Mouse (Mus musculus): ENCODE data around the gene Exoc6b.

Exoc6b gene

DNA sequence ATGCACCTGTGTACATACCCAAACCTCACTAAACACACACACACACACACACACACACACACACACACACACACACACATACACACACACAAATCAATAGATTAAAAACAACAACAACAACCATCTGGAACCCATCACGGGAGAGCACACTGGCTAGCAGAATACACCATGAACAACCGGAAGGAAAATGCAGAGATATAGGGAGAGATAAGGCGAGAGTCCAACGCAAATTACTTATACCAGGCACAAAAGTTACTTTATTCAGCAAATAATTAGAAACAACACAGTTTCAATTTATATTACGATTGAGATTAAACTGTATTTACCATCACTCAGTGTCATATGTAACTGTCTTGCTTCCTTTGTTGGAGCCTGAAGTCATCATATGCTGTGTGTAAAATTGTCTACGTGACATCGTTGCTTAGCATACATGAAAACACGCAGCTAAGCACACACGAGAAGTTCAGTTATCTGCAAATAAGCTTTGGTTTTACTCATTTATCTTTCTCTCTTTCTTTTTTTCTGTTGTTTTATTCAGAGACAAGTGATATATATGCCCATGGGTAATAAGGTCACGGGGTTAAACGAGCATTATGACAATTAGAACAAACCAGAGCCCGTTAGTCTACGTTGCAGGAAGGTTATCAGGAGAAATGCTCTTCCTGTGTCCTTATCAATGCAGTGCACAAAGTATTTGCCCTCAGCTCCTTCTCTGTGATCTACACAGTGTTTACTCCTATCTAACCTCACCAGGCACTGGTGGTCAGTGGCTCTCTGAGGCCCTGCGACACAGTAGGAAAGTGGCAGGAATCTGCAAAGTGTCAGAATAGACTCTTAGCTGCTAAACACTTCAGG lies 186.4 kb downstream of the Exoc6b start:
- DNase-seq (ENCODE audit: low read depth) = no peak

DNA sequence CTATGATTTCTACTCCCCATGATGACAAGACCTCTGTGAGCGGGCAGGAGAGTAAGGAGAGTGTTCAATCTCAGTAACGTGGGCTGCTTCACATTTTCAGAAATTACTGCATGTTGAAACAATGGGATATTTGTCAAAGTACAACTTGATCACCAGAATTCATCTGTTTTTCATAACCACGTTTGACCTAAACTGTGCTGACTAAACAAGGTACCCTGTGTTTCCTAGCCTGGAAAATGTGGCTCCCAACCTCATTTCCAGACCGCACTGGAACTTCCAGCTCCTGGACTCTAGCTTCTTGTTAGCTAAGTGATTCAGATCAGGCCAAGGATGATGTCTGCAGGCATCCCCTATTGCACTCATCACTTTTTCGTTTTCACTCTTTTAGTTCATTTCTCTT lies 193.4 kb downstream of the Exoc6b start:
- no peak for DNase-seq (ENCODE audit: low read depth)

DNA sequence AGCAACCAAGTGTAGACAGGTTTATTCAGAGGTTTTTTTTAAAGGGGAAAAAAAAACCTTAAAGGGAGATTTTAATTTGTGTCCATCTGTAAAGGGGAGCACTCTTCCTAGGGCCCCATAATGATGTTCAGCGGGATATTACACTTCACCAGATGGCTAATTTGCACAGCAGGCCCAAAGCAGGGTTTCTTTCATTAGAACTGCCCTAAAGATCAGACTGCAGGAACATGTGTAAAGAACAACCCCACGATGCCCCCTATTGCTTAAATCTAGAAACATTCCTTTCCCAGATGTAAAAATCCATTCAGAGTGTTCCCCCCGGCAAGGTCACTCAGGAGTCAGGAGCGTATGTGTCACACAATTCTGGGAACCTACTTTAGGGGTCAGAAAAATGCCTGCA lies 202.2 kb downstream of the Exoc6b start:
- no peak for DNase-seq (ENCODE audit: low read depth)

DNA sequence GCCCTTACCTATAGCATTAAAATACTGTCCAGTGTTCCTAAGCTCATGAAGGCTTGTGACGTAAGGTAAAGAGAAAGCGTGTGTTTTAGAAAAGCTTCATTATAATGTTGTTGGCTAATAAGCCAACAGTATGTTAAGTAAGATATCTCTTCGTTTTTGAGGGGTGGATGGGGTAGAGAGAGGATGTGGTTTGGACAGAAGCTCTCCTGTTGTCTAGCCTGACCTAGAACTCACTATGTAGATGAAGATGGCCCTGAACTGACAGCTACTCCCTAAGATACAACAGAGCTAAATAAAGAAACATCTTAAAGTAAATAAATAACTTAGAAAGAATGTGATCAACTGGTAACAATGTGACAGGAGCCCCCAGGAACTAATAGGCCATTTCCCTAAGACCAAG lies 204.7 kb downstream of the Exoc6b start:
- DNase-seq (ENCODE audit: low read depth) = no peak

DNA sequence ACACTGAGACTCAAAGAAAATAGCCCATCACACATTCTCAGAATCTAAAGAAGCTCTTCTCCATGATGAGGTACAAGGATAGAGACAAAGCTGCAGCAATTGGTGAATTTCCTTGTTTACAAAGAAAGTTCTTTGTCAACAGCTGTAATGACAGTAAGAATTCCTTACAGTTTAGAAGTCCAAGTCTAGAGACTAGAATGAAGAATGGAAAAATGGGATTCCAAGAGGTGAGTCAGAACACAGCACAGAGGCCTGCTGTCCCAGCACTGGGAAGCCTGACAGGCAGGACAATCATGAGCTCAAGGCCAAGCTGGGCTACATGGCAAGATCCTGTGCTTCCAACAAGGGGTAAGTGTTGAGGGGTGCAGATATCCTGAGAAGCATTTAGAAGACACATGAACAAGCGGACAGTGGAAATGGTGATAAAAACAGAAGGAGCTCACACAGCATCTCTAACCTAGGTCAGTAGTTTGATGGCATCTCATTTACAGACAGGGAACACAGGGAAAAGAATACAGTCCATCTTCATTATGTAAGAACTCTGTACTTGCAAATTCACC lies 205.4 kb downstream of the Exoc6b start:
- DNase-seq (ENCODE audit: low read depth) = no peak

DNA sequence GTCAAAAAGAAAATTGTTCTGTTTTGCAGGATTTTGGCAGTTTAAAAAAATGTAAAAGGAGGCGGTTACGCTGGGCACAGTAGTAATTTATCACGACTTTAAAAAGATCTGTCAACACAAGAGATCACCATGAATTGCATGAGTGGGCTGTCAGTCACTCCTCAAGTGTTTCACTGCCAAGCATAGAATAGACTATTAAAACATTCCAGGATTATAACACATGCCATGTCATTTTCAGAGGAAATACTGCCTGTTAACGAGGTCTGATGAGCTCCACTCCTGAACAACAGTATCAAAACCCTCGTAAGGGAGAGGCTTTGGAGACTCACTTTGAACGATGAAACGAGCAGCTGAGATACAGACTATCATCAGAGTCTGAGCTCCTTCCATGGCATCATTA lies 223.6 kb downstream of the Exoc6b start:
- DNase-seq (ENCODE audit: low read depth) = no peak

DNA sequence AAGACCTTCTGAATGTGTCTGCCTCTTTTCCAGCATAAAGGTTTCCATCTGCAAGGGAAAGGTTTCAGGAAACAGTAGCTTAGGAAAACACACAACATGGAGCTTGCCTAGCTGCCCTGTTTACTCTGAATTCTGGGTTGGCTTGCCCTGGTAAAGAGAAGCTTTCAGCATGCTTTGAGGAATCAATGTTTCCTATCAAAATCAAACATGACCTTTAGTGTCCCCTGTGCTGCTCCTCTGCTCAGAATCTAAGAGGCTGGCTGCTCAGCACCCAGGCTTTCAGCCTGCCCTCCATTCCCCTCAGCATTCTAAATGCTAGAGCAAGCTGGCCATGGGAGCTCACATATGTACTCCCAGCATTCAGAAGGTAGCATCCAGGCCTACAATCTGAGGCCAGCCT lies 228.2 kb downstream of the Exoc6b start:
- DNase-seq (ENCODE audit: low read depth) = no peak

DNA sequence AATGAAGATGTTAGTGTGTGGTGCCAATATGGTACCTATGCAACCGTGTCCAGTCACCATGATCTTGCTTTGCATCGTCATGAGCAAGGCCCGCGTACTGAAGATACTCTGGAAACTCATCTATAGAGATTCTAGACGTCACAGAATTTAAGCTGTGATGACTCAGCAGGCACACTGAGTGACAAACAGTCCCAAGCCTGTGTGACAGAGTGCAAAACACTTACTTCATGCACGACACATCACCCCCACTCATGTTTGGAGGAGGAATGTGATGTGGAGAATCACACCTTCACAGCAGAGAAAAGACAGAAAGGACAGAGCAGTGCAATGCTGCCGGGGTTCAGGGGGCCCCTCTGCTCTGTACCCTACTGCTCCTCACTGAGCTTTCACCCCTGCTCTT lies 261.8 kb downstream of the Exoc6b start:
- no peak for DNase-seq (ENCODE audit: low read depth)

DNA sequence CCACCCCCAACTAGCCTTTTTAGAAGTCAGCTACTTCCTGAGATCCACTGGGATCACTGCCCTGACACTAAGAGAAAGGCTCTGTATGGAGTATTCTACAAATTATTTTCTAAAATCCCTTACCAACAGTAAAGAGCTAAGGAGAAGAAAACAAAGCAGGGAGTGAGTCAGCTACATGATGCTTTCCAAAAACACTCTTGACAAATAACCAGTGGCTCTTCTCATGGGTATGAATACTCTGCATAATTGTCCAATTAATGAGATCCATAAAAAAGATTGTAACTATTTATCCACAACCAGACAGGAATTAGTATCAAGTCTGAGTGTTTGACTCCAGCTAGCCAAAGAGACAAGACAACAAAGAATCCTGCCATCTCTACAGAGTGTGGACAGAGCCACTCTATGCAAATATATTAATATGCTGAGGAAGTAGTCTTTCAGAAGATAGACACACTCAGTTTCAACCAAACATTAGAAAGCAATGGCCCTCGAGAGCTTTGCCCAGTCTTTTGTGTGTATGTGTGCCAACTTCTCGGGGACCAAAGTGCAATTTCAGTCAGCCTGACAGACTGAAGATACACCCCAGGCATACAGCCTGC lies 263.1 kb downstream of the Exoc6b start:
- no peak for DNase-seq (ENCODE audit: low read depth)

DNA sequence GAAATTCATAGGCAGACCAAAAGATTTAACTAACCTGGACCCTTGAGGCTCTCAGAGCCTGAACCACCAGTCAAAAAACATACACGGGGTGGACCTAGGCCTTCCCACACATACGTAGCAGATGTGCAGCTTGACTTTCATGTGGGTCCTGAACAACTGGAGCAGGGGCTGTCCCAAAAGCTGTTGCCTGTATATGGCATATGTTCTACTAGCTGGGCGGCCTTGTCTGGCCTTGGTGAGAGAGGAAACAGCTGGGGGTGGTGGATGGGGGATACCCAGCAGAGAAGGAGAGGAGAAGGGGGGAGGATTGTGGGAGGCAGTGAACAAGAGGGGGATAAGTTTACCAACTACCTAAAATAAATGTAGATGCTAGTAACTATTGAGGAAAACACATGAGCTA lies 270.6 kb downstream of the Exoc6b start:
- DNase-seq (ENCODE audit: low read depth) = no peak

DNA sequence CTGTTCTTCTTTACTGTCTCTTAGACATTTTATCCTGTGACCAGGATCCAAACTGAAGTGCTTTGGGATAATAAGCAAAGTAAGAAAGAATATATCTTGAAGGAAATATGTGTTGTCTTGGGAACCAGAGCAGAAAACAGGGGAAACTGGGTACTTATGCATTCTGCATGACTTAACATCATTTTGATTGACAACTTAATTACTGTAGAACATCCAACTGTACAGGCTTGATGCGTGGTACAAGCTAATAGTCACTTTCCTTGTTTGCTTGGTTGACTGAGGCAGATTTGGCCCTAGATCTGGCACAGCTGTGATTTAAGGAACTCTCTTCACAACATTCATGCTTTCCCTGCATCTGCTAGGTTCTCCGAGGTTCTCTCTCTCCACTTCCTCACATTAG lies 285.3 kb downstream of the Exoc6b start:
- DNase-seq (ENCODE audit: low read depth) = no peak

DNA sequence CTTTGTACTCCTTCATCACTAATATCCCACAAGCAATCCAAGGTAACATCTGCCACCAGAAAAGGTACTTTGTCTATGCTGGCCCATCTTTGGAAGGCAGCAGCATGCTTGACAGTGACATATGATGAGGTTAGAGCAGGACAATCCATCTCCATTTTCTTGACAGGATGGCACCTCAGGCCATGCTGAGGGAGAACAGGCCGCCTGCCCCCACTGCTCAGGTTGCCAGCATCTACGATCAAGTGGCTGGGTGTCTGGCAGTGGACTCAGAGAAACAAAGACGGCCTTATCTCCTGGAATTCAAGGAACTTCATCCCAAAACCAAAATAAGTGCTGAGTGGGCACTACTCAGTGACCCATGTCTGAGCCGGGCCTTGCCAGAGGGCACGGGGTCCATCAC lies 289.3 kb downstream of the Exoc6b start:
- no peak for DNase-seq (ENCODE audit: low read depth)

DNA sequence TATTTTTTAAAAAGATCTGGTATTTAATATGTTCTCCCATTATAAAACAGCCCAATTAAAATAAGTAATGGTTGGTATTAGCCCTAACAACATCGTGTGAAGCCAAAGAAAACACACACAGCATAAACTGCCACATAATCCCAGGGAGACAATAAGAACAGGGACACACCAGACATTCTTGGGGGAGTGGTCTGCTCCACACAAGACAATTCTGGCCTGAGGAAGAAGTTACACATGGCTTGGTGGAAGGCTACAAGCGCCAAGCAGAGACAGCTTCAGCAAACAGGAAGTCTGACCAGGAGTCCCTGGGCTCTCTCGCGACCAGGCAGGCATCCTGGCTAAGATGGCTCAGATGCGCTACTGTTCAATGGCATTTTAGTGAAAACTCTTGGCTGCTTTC lies 290.3 kb downstream of the Exoc6b start:
- no peak for DNase-seq (ENCODE audit: low read depth)

DNA sequence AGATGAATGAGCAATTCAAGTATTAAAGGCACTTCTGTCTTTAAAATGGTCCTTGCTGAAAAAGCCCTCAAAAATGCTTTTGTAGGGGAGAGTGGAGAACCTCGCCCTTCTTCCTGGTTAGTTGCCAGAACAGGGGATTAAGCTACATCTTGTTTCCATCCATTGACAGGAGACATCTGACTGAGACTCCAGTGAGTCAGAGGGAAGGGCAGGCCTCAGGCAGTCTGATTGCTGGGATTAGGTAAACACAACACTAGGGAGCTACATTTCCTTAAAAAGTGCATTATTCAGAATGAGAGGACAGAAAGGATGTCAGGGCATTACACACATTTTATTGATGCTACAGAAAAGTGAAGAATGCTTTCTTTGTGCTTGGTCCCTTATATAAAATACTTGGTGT lies 293.4 kb downstream of the Exoc6b start:
- no peak for DNase-seq (ENCODE audit: low read depth)

DNA sequence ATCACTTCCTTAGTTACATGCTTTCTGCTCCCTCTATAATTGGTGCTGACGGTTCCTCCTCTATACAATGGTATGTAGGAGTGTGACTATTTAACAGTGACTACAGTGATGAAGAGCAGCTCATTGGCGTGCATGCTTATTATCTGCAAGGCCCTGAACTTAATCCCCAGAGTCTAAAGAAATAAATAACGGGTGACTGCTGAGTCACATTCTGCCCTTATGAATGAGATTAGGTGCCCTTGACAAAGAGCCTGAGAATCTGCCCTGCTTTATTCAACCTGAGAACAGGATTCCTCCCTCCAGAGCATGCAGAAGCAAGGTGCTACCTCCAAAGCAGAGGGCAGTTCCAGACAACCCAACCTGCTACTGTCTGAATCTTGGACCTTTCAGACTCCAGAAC lies 314.0 kb downstream of the Exoc6b start:
- no peak for DNase-seq (ENCODE audit: low read depth)

DNA sequence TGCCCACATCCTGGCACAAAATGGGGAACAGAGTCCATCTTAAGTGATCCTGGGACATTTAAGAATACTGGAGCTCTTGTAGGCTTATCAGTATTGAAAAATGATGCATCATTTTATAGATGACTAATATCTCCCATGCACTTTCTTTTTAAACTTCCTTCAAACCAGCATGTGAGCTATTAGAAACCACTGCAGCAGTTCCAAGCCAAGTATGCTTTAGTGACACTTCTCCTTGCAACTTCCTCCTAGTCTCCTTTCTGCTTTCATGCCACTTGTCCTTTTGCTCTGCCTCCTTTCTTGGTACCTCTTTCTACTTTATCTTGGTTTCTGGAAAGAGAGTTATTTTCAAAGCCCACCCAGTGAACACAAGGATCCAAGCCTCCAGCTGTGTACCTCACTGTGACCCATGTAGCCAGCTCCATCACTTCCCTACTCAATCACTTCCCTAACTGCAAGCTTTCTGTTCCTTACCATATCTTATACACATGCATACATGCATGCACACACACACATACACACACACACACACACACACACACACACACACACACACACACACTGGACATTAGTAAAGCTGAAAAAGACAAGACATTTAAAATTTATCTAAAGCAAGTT lies 316.4 kb downstream of the Exoc6b start:
- no peak for DNase-seq (ENCODE audit: low read depth)

DNA sequence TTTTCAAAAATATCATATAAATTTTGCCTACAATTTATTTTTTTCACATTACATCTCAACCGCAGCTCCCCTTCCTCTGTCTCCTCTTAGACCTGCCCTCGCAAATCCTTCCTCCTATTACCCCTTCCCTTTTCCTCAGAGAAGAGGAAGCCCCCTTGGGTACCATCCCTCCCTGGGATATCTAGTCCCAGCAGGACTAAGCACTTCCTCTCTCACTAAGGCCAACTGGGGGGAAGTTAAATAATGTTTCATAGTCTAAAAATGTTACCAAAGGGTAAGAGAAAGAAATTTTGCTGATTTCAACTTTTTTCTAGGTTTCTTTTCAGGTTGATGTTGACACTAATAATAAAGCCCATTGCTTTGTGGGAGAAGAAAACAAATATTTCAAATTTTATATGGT lies 317.9 kb downstream of the Exoc6b start:
- DNase-seq (ENCODE audit: low read depth) = no peak

DNA sequence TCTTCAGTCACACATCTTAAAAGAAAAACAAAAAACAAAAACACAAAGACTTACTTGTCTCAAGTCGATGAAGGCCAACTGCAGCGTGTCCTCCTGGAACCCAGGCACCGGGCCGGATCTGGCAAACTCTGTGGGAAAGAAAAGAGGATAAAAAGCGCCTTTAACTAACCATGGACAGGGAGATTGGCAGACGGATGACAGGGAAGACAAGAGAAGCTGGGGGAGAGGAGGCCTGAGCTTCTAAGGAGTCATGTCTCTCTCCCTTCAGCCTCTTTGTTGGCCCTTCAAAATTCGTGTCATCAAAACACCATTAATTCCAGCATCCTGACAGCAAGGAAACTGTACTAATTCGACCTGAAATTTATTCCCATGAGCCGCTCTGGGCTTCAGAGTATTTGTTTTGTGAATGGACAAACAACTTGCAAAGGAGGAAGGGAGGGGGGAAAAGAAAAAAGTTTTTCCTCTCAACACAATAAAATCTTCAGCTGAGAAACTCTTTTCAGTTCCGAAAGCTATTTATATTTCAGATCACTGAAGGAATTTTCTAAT lies 322.4 kb downstream of the Exoc6b start:
- DNase-seq (ENCODE audit: low read depth) = no peak

DNA sequence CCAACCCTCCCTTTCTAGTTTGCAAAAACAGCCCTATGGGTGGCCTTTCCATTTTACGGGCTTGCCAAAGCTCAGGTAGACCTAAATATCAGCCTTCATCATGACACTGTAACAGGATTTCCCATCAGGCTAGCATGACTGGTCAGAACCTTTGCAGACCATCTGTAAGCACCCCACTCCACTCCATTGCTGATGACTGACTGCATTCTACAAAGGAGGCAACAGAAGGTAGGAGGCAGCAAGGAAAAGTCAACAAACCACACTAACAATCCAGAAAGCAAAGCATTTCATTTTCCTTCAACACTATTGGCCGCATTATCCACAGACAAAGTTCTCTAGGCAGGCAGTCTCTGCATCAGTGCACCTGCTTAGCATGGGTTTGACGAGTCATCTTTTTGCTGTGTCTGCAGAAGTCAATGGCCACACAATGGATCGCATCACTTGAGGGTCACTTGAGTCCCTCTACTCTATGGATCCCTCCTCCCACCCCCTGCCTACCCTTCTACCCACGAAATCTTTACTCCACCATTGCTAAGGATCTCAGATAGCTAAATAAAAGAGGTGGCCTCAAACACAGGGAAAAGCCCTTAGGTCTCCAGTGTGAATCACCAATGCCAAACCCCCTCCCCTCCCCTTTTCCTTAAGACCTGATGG lies 323.0 kb downstream of the Exoc6b start:
- DNase-seq (ENCODE audit: low read depth) = no peak

DNA sequence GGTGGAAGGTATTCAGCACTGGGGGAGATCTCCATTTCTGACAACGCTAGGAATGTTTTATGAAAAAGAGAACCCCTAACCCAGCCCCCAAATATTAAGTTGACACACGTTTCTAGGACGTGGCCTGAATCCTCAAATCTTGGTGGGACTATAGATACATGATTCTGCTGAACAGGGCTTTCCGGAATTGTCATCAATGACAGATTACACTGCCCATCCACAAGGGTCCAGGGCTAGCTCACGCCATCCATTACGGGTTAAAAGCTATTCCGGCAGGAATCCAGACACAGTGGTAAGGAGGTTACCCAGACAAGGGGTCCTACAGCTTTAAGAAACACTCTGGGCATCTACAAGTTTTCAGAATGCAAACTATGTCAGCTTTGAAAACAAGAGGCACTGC lies 323.7 kb downstream of the Exoc6b start:
- no peak for DNase-seq (ENCODE audit: low read depth)

DNA sequence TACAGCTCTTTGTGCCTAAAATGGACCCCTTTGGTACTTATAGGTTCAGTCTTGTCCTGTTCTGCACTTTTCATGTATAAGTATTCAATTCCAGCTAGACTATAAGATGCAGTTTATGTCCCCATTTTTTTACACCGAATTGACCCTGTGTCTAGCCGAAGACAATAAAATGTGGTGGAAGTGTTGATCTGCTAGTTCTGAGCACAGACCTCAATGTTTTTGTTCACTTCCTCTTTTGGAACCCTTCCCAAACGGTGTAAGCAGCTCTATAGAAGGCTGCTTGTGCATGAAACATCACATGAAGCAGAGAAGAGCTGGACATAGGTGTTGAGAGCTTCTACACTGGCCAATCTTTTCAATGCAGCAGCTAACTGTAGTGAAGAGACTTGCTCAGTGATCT lies 327.1 kb downstream of the Exoc6b start:
- no peak for DNase-seq (ENCODE audit: low read depth)

DNA sequence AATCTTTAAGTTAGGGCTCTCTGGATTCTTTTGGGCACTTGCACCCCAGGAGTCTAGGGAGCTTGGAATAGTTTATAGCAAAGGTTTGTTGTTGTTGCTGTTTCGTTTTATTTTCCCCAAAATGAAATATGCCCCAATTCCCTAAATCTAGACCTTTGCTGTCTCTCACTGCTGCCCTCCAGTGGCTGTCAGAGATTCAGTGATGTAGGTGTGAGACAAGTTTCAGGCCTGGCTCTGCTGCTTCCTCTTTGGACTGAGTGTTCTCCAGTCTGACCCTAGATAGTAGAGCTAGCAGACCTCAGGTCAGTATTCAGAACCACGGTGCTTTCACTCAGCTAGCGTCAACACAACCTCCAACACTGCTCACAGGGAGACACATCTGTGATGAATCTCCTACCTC lies 332.4 kb downstream of the Exoc6b start:
- peak; percentile 33 for DNase-seq (ENCODE audit: low read depth)
